Mouse (Mus musculus): ENCODE data around the gene Stra6. TPM values are rescaled to one million over a fixed set of nuclear protein-coding genes. Genes with fewer than 3 reads are reported as not detected.

Gene Stra6
- polyA plus RNA-seq, 1 experiment: 2.8 TPM

DNA sequence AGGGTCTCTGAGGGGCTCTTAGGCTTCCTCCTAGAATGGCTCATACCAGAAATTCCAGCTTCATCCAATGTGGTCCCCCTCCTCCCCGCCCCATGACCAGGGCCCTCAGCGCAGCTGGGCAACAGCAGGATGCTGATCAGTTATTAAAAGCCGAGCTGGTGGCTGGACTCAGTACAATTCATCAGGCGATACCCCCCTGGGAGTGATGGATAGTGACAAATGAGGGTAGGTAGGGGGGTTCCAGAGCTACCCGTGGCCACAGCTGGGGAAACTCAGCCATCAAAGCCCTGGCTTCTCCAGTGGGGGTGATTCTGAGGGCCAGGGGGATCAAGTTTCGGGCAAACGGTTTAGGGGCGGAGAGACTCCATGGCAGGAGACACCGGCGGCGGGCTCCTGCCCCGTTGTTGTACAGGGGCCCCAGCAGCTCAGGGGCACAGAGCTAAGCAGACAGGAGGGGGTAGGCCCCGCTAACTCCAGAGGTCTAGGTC is 65.4 kb downstream of the Stra6 start:
- WGBS: 62% methylated on average over 13 of the region's 13 CpGs
- H3K4me3 ChIP-seq (replicated peaks; ENCODE audit: insufficient read depth, low read depth, low read length): no peak overlapping the region
- no peak for TF ChIP-seq POLR2A (IDR thresholded peaks at IDR 0.05; ENCODE audit: borderline replicate concordance, insufficient read depth, low read length)
- no peak for TF ChIP-seq CTCF (IDR thresholded peaks at IDR 0.05; ENCODE audit: borderline replicate concordance, insufficient read depth, low read depth, low read length)

DNA sequence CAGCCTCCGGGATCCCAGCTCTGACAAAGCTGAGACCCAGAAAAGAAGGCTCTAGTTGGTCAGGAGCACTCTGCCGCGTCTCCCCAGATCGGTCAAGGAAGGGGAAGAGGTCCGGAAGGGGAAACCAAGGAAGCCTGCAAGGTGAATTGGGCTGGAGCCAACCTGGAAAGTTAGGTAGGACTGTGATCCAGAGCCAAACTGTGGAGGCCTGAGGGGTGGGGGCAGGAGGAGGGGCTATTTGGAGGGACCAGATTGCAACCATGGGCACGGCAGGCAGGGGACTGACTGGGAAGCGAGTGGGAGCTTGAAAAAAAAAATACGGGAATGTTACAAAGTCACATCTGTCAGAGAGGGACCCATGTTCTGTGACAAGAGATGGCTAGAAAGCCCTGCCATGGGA is 65.9 kb downstream of the Stra6 start:
- no peak overlapping the region for H3K27ac ChIP-seq (ENCODE audit: insufficient read depth, low read length)
- no peak for DNase-seq
- WGBS: 71% methylated on average over 8 of the region's 8 CpGs
- no peaks in the 10 kb centered on the region for H3K27me3 ChIP-seq (ENCODE audit: control insufficient read depth, insufficient read depth, low read length)
- no peak for TF ChIP-seq POLR2A (IDR thresholded peaks at IDR 0.05; ENCODE audit: borderline replicate concordance, insufficient read depth, low read length)
- no peak for TF ChIP-seq CTCF (IDR thresholded peaks at IDR 0.05; ENCODE audit: borderline replicate concordance, insufficient read depth, low read depth, low read length)
- H3K4me3 ChIP-seq (replicated peaks; ENCODE audit: insufficient read depth, low read depth, low read length): no peak overlapping the region
- H3K4me1 ChIP-seq (ENCODE audit: control insufficient read depth, insufficient read depth, low read length): no peaks in the 10 kb centered on the region

More for the DNA sequence above, 65.4 kb downstream of the Stra6 start:
- H3K4me1 ChIP-seq (ENCODE audit: control insufficient read depth, insufficient read depth, low read length): no peaks in the 10 kb centered on the region
- DNase-seq: no peak
- no peaks in the 10 kb centered on the region for H3K27me3 ChIP-seq (ENCODE audit: control insufficient read depth, insufficient read depth, low read length)
- H3K27ac ChIP-seq (ENCODE audit: insufficient read depth, low read length): no peak overlapping the region

DNA sequence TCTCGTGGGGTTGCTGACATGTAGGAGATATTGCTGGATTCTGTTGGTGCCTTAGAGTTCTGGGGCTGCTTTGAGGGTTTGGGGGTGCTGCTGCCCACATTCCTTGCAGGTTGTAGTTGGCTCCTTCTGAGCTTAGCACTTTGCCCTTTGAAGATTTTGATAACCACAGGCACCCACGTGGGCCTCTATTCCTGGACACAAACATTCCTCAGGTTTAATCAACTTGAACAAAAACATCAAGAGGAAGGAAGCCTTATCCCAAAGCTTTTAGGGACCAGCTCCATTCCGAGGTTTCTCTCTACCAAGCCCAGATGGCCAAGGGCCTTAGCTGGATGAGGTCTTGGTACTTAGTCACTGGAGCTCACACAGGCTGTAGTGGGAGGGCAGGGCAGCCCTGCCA is 67.3 kb downstream of the Stra6 start:
- DNase-seq: no peak
- 70% methylated on average over 3 of the region's 3 CpGs for WGBS
- no peak for TF ChIP-seq POLR2A (IDR thresholded peaks at IDR 0.05; ENCODE audit: borderline replicate concordance, insufficient read depth, low read length)
- no peak for TF ChIP-seq CTCF (IDR thresholded peaks at IDR 0.05; ENCODE audit: borderline replicate concordance, insufficient read depth, low read depth, low read length)
- no peak overlapping the region for H3K4me3 ChIP-seq (replicated peaks; ENCODE audit: insufficient read depth, low read depth, low read length)
- H3K4me1 ChIP-seq (ENCODE audit: control insufficient read depth, insufficient read depth, low read length): no peaks in the 10 kb centered on the region; the same call in 1 of the 2 replicates
- H3K27ac ChIP-seq (ENCODE audit: insufficient read depth, low read length): no peak overlapping the region
- H3K27me3 ChIP-seq (ENCODE audit: control insufficient read depth, insufficient read depth, low read length): no peaks in the 10 kb centered on the region

DNA sequence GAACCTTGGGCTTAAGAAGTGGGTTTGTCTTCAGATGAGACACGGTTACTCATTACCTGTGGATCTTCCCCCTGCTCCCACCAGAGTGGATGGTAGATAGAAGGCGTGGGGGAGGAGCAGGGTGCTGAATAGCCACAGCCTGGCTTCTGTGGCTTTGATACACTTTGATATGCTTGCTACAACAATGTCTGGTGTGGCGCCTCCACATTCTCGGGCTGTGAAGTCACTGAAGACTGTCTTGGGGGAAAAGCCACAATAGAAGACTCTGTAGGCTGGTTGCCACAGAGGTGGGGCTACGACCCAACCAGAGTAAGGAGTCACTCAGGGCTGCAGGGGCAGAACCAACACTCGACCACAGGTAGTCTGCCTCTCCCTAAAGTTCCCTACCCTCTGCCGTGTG is 68.1 kb downstream of the Stra6 start:
- DNase-seq: no peak
- H3K4me3 ChIP-seq (replicated peaks; ENCODE audit: insufficient read depth, low read depth, low read length): no peak overlapping the region
- WGBS: 90% methylated on average over 7 of the region's 7 CpGs
- no peak for TF ChIP-seq POLR2A (IDR thresholded peaks at IDR 0.05; ENCODE audit: borderline replicate concordance, insufficient read depth, low read length)
- no peak for TF ChIP-seq CTCF (IDR thresholded peaks at IDR 0.05; ENCODE audit: borderline replicate concordance, insufficient read depth, low read depth, low read length)
- H3K27ac ChIP-seq (ENCODE audit: insufficient read depth, low read length): no peak overlapping the region
- no peaks in the 10 kb centered on the region for H3K27me3 ChIP-seq (ENCODE audit: control insufficient read depth, insufficient read depth, low read length)
- no peaks in the 10 kb centered on the region; the same call in 1 of the 2 replicates for H3K4me1 ChIP-seq (ENCODE audit: control insufficient read depth, insufficient read depth, low read length)

DNA sequence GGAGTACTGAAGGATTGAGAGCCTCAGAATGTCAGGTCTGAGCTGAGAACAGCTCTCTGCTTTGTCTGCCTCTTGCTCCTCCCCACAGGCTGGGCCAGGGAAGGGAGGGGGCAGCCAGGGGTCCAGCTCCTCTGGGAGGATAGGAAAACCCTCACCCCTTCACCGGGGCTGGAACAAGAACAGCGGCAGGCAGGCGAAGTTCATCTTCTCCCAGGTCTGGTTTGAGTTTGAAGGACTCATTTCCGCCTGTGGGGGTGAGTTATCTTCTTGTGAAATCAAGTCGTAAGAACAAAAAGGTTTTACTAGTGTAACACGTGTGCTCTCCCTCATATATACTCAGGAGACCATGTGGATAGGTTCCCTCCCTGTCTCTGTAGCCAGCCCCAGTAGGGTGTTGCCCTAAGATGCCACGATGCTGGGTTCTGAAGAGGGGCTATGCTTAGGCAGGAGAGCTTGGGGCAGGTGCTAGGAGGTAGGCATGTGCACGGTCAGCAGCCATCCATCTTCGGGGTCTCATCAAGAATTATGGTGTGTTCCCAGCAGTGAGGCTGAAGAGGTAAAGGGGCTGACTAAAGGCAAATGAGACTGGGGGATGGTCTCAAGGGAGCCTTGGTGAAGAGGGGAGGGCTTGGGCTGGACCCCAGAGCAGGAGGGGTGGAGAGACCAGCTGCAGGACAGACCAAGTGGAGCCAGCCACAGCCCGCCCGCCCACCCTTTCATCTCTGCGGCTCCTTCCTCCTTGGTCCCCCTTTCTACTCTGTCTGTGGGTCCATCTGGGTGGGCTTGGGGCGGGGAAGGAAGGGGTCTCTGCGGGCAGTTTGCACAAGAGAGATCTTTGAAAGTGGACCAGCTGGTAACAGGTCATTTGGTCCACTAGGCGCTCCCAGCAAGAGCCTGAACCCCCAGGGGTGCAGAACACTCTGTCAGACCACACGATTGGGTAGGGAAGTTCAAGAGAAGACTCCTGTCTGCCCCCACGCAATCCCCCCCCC is 70.6 kb downstream of the Stra6 start:
- H3K27ac ChIP-seq (ENCODE audit: insufficient read depth, low read length): no peak overlapping the region
- H3K4me1 ChIP-seq (ENCODE audit: control insufficient read depth, insufficient read depth, low read length): no peaks in the 10 kb centered on the region; the same call in none of the 2 replicates
- DNase-seq: no peak
- H3K27me3 ChIP-seq (ENCODE audit: control insufficient read depth, insufficient read depth, low read length): no peaks in the 10 kb centered on the region
- TF ChIP-seq CTCF (IDR thresholded peaks at IDR 0.05; ENCODE audit: borderline replicate concordance, insufficient read depth, low read depth, low read length): no peak
- no peak for TF ChIP-seq POLR2A (IDR thresholded peaks at IDR 0.05; ENCODE audit: borderline replicate concordance, insufficient read depth, low read length)
- H3K4me3 ChIP-seq (replicated peaks; ENCODE audit: insufficient read depth, low read depth, low read length): no peak overlapping the region
- WGBS: 57% methylated on average over 17 of the region's 17 CpGs

DNA sequence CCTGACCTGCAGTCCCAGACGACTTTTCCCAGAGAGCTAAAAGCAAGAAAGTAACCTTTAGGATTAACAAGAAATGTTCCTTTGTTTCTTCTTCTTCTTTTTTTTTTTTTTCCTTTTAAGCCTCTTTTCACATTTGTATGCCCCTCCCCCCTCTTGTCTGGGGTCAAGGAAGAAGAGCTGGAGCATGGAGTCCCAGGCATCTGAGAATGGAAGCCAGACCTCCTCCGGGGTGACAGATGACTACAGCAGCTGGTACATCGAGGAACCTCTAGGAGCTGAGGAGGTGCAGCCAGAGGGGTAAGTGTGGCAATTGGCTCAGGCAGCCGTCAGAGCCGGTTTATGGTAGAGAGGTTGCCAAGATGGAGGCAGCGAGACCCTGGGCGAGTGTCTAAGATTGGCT is 71.3 kb downstream of the Stra6 start:
- TF ChIP-seq POLR2A (IDR thresholded peaks at IDR 0.05; ENCODE audit: borderline replicate concordance, insufficient read depth, low read length): no peak
- no peak for TF ChIP-seq CTCF (IDR thresholded peaks at IDR 0.05; ENCODE audit: borderline replicate concordance, insufficient read depth, low read depth, low read length)
- 7% methylated on average over 7 of the region's 7 CpGs for WGBS
- no peak overlapping the region for H3K27ac ChIP-seq (ENCODE audit: insufficient read depth, low read length)

DNA sequence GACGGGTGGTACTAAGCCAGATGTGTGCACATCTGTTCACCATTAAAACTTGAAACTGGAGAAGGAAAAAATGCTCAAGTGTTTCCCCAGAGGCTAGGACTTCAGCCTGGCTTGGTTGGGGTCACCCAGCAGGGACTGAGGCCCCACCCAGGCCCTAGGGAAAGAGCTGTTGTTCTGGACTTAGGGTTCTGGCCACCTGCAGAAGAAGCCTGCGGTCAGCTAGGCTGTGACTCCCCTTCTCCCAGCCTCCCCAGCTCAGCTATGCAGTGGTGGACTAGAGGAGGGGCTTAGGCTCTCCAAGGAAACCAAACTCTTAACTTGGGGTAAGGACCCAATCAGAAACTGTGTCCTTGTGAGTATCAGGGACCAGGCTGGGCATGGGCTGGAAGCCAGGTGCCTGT is 72.3 kb downstream of the Stra6 start:
- no peak for DNase-seq
- 49% methylated on average over 2 of the region's 2 CpGs for WGBS
- no peak overlapping the region for H3K4me3 ChIP-seq (replicated peaks; ENCODE audit: insufficient read depth, low read depth, low read length)

More for the DNA sequence above, 71.3 kb downstream of the Stra6 start:
- H3K4me1 ChIP-seq (ENCODE audit: control insufficient read depth, insufficient read depth, low read length): no peaks in the 10 kb centered on the region; the same call in none of the 2 replicates
- no peak overlapping the region for H3K4me3 ChIP-seq (replicated peaks; ENCODE audit: insufficient read depth, low read depth, low read length)
- no peaks in the 10 kb centered on the region for H3K27me3 ChIP-seq (ENCODE audit: control insufficient read depth, insufficient read depth, low read length)
- DNase-seq: peak; percentile 38 to 55

More for the DNA sequence above, 72.3 kb downstream of the Stra6 start:
- no peaks in the 10 kb centered on the region; the same call in none of the 2 replicates for H3K4me1 ChIP-seq (ENCODE audit: control insufficient read depth, insufficient read depth, low read length)
- TF ChIP-seq CTCF (IDR thresholded peaks at IDR 0.05; ENCODE audit: borderline replicate concordance, insufficient read depth, low read depth, low read length) (no peak), POLR2A (IDR thresholded peaks at IDR 0.05; ENCODE audit: borderline replicate concordance, insufficient read depth, low read length) (no peak)
- no peaks in the 10 kb centered on the region for H3K27me3 ChIP-seq (ENCODE audit: control insufficient read depth, insufficient read depth, low read length)
- no peak overlapping the region for H3K27ac ChIP-seq (ENCODE audit: insufficient read depth, low read length)

Measured in cerebellum, adult 2 months (tissue).